ENCODE assay signal across 8 mouse cellular contexts in genomic region chr1:36471181-36472105, GRCm38 (mm10). TPM values are rescaled to one million over a fixed set of nuclear protein-coding genes. Genes with fewer than 3 reads are reported as not detected.
A peak's percentile ranks its signal among the peaks of the same experiment; 100 is the strongest.
DNase-seq lines count a peak whose midpoint lies in the region; ATAC-seq and TF ChIP-seq lines count a peak whose summit lies in the region.

Cnnm4 (plus strand) TSS chr1:36471620.

- peak within 1 kb of the TSS; percentile 83 for H3K4me2 ChIP-seq in hindbrain, postnatal 0 days (ENCODE audit: low read depth, low read length)

- no peaks in the 10 kb centered on the region for H3K36me3 ChIP-seq in hindbrain, postnatal 0 days (ENCODE audit: insufficient read depth, low read length)
- no peaks in the 10 kb centered on the region for H3K36me3 ChIP-seq in macrophage (ENCODE audit: inconsistent target)

- peaks cover 40% of the 10 kb centered on the region for H3K4me1 ChIP-seq in hindbrain, postnatal 0 days (ENCODE audit: insufficient read depth, low read length)

- peak; percentile 67 for TF ChIP-seq CTCF in gastrocnemius, adult 2 months (IDR thresholded peaks at IDR 0.05)
- TF ChIP-seq CTCF in hindbrain, postnatal 0 days (IDR thresholded peaks at IDR 0.05; ENCODE audit: low read depth) = peak; percentile 55
- TF ChIP-seq CTCF in left cerebral cortex, adult 2 months (IDR thresholded peaks at IDR 0.05) = peak; percentile 55

- no peaks in the 10 kb centered on the region for H3K9me3 ChIP-seq in hindbrain, postnatal 0 days (ENCODE audit: low read length)

- no peaks in the 10 kb centered on the region for H3K27me3 ChIP-seq in hindbrain, postnatal 0 days (ENCODE audit: insufficient read depth, low read length)

- peak within 1 kb of the TSS; percentile 94 for H3K4me3 ChIP-seq in gastrocnemius, adult 2 months
- H3K4me3 ChIP-seq in hindbrain, postnatal 0 days (ENCODE audit: low read length) = peak within 1 kb of the TSS; percentile 72
- peak within 1 kb of the TSS; percentile 78 for H3K4me3 ChIP-seq in left cerebral cortex, adult 2 months
- H3K4me3 ChIP-seq in macrophage (ENCODE audit: inconsistent target) = peak within 1 kb of the TSS; percentile 53

- peak; percentile 86 for ATAC-seq in activated CD4-positive, CD25-positive, alpha-beta regulatory T cell, adult 4 months
- ATAC-seq in common myeloid progenitor, adult 5-6 weeks (replicated peaks; ENCODE audit: low read depth, poor library complexity, severe bottlenecking) = peak; percentile 54
- ATAC-seq in hindbrain, postnatal 0 days = peak; percentile 91

- intact Hi-C loops in gastrocnemius, adult 2 months (cut with DNase I) = loop anchor here (1.0 to 2.0 kb wide), 3 partner anchors 21 to 102 kb away; partner anchors contain the start of gene Kansl3
- intact Hi-C loops in left cerebral cortex, adult 2 months (cut with DNase I) = loop anchor here (1.0 kb wide), 3 partner anchors 26 to 102 kb away; partner anchors contain the start of genes Cnnm3, Kansl3 and Lman2l

- peak; percentile 95 for DNase-seq in gastrocnemius, adult 2 months
- peak; percentile 91 for DNase-seq in hindbrain, postnatal 0 days (ENCODE audit: low spot score)
- peak; percentile 84 to 86 for DNase-seq in left cerebral cortex, adult 2 months (ENCODE audit: extremely low spot score in 1 of 2, low spot score in 2 of 2)
- DNase-seq in retina, postnatal 7 days (ENCODE audit: low read depth, low spot score) = peak; percentile 82
- peak; percentile 71 to 77 for DNase-seq in urinary bladder, adult 18-20 months (ENCODE audit: low spot score in 2 of 2)

- WGBS in hindbrain, postnatal 0 days = under 1% methylated on average over 68 of the region's 98 CpGs
- WGBS in macrophage (ENCODE audit: missing documents) = under 1% methylated on average over 75 of the region's 98 CpGs

- peak within 1 kb of the TSS; percentile 71 for H3K9ac ChIP-seq in hindbrain, postnatal 0 days (replicated peaks; ENCODE audit: low read length)

- H3K27ac ChIP-seq in gastrocnemius, adult 2 months = peak within 1 kb of the TSS; percentile 96
- peak within 1 kb of the TSS; percentile 73 for H3K27ac ChIP-seq in hindbrain, postnatal 0 days
- peak within 1 kb of the TSS; percentile 91 for H3K27ac ChIP-seq in left cerebral cortex, adult 2 months
- peak within 1 kb of the TSS; percentile 89 for H3K27ac ChIP-seq in macrophage

- H3K79me2 ChIP-seq in macrophage (ENCODE audit: inconsistent target) = peaks cover 28% of the 10 kb centered on the region; the same call in 1 of the 2 replicates

RNA-seq across cellular contexts. Expression of gene Cnnm4, which starts in this region (rescaled TPM):
- 10 to 100 TPM in 1 of 2 experiments, 1 to 10 TPM in 1; 9.0 to 10.4 TPM for polyA plus RNA-seq in activated CD4-positive, CD25-positive, alpha-beta regulatory T cell, adult 4 months (2017; shearing (Covaris generic))
- total RNA-seq in common myeloid progenitor, adult 5-6 weeks (2017) = 6.5 and 6.6 TPM in 2 replicates
- total RNA-seq in gastrocnemius, adult 2 months (2021) = 10 to 100 TPM in 1 of 2 experiments, 1 to 10 TPM in 1; 4.1 to 11.0 TPM
- total RNA-seq in hindbrain, postnatal 0 days (2014; rRNA removed) = 18.5 and 19.6 TPM in 2 replicates
- polyA plus RNA-seq in hindbrain, postnatal 0 days (2015; fragmentation: Nextera tagmentation; extraction: Ambion mirVana) = 9.6 and 10.0 TPM in 2 replicates
- total RNA-seq in left cerebral cortex, adult 2 months (2021) = 10 to 100 TPM; 13.2 to 13.8 TPM
- 10 to 100 TPM in 2 of 26 experiments, 1 to 10 TPM in 24; 3.2 to 10.9 (median 6.8) TPM for total RNA-seq in macrophage (2018; cell fraction: chromatin; rRNA removed)
- 1 to 10 TPM; 3.4 to 6.4 (median 5.0) TPM for total RNA-seq in macrophage (2018; cell fraction: cytosol; rRNA removed)
- 10 to 100 TPM in 11 of 26 experiments, 1 to 10 TPM in 15; 4.8 to 14.0 (median 9.1) TPM for total RNA-seq in macrophage (2018; cell fraction: nucleus; rRNA removed)
- polyA plus RNA-seq in macrophage (2018) = 2.9 to 3.6 TPM (median 3.0 TPM) in 3 replicates

Comparison
In these comparisons a context has a peak if more than half of its experiments do, and no peak if none do; other contexts are left out.
1. Peak in every context shown above with its lines: DNase-seq, ATAC-seq, H3K4me3 ChIP-seq and H3K27ac ChIP-seq.